Mouse (Mus musculus) embryonic facial prominence, embryonic 13.5 days (tissue): ENCODE data around the gene Ccl5. TPM values are rescaled to one million over a fixed set of nuclear protein-coding genes. Genes with fewer than 3 reads are reported as not detected.

Experiments used
- ATAC-seq: fragments of 200-750 bp; cut with Nextera tagmentation; 2 replicates; pipeline ENCODE4 v1.8.0; 2017; ENCODE audit warnings: low read depth; ENCODE audit not compliant: insufficient number of reproducible peaks, insufficient read depth, low FRiP score, low TSS enrichment
- H3K27ac ChIP-seq: fragments of 300-500 bp; sonication (generic); 2 replicates; pipeline ENCODE4 v1.5.1; 2015; ENCODE audit warnings: moderate library complexity, mild to moderate bottlenecking, inconsistent platforms
- H3K27me3 ChIP-seq: fragments of 300-500 bp; sonication (generic); 2 replicates; pipeline ENCODE4 v1.6.1; 2015; ENCODE audit warnings: mild to moderate bottlenecking, inconsistent platforms
- H3K36me3 ChIP-seq: fragments of 300-500 bp; sonication (generic); 2 replicates; pipeline ENCODE4 v1.6.1; 2015; ENCODE audit warnings: mild to moderate bottlenecking, inconsistent platforms
- H3K4me1 ChIP-seq: fragments of 300-500 bp; sonication (generic); 2 replicates; pipeline ENCODE4 v1.6.1; 2015; ENCODE audit warnings: inconsistent platforms
- H3K4me2 ChIP-seq: fragments of 300-500 bp; sonication (generic); 2 replicates; pipeline ENCODE4 v1.6.1; 2015; ENCODE audit warnings: moderate library complexity, mild to moderate bottlenecking, inconsistent platforms
- H3K4me3 ChIP-seq: fragments of 300-500 bp; sonication (generic); 2 replicates; pipeline ENCODE4 v1.5.1; 2015; ENCODE audit warnings: mild to moderate bottlenecking, inconsistent platforms
- H3K9ac ChIP-seq: fragments of 300-500 bp; sonication (generic); 2 replicates; pipeline ENCODE4 v1.6.1; 2015; ENCODE audit warnings: mild to moderate bottlenecking, inconsistent platforms
- H3K9me3 ChIP-seq: fragments of 300-500 bp; sonication (generic); 2 replicates; pipeline ENCODE4 v1.6.1; 2016; ENCODE audit warnings: inconsistent platforms
- WGBS: fragments of 180-500 bp; shearing (Covaris S2); methylation state at CpG from one replicate; pipeline ENCODE4 v1.1.7; 2015; ENCODE audit warnings: mixed read lengths; 5-methylcytosine and 5-hydroxymethylcytosine counted together
- polyA plus RNA-seq: library from polyadenylated mRNA; unstranded; fragments of >200 nt; fragmentation: Nextera tagmentation; extraction: Ambion mirVana; gene quantifications from 2 replicates; pipeline ENCODE4 v1.2.1, GENCODE M21; 2015

Gene Ccl5
- polyA plus RNA-seq, 1 experiment from 2014 or later = not detected

DNA sequence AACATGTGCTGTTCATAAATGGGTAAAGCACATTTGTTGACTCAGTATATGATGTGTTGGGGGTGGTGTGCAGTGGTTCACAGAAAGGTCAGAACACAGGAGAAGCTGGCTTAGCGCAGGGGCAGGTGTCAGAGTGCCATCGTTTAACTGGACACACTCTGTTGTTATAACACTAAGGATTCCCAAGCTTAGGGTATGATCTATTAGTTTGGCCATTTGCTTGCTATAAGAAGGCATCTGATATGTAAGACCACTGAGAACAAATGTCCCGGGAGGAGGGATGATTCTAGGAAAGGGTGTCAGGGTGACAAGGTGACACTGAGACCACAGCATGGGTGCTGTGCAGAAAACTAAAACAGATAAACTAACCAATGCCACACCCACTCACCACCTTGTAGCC is 6.5 kb upstream of the Ccl5 start:
- no peak overlapping the region for H3K4me2 ChIP-seq
- 86% methylated on average over 3 of the region's 3 CpGs for WGBS
- peaks cover 13% of the 10 kb centered on the region for H3K4me1 ChIP-seq
- ATAC-seq = no peak
- H3K27ac ChIP-seq = 0 out of 2 replicates have a peak overlapping the region, but pooled peaks have one; percentile 12
- no peak overlapping the region for H3K4me3 ChIP-seq
- no peaks in the 10 kb centered on the region for H3K27me3 ChIP-seq
- H3K36me3 ChIP-seq = no peaks in the 10 kb centered on the region
- no peaks in the 10 kb centered on the region for H3K9me3 ChIP-seq
- H3K9ac ChIP-seq = no peak overlapping the region

GRCm38 (mm10) chr11:83534609-83535423 is 4.5 kb upstream of the Ccl5 start:
- peak overlapping the region; percentile 44 for H3K4me2 ChIP-seq
- H3K27me3 ChIP-seq = no peaks in the 10 kb centered on the region
- peaks cover 13% of the 10 kb centered on the region for H3K4me1 ChIP-seq
- no peaks in the 10 kb centered on the region for H3K36me3 ChIP-seq
- 28% methylated on average over 13 of the region's 13 CpGs for WGBS
- 0 out of 2 replicates have a peak overlapping the region, but pooled peaks have one; percentile 21 for H3K9ac ChIP-seq
- ATAC-seq = peak; percentile 81
- peak overlapping the region; percentile 68 for H3K27ac ChIP-seq
- H3K9me3 ChIP-seq = no peaks in the 10 kb centered on the region
- H3K4me3 ChIP-seq = peak overlapping the region; percentile 11; the same call in 1 of the 2 replicates

- ATAC-seq = no peak
- peaks cover 13% of the 10 kb centered on the region for H3K4me1 ChIP-seq
- H3K27me3 ChIP-seq = no peaks in the 10 kb centered on the region
- no peaks in the 10 kb centered on the region for H3K9me3 ChIP-seq
- 72% methylated on average over 8 of the region's 8 CpGs for WGBS
- no peaks in the 10 kb centered on the region for H3K36me3 ChIP-seq
- H3K27ac ChIP-seq = peak overlapping the region; percentile 60
- peak overlapping the region; percentile 44 for H3K4me2 ChIP-seq
- 0 out of 2 replicates have a peak overlapping the region, but pooled peaks have one; percentile 21 for H3K9ac ChIP-seq
- 0 out of 2 replicates have a peak overlapping the region, but pooled peaks have one; percentile 11 for H3K4me3 ChIP-seq
Measured at GRCm38 (mm10) chr11:83534143-83534542, 3.8 kb upstream of the Ccl5 start.

GRCm38 (mm10) chr11:83533192-83533591 is 2.9 kb upstream of the Ccl5 start:
- H3K9me3 ChIP-seq = no peaks in the 10 kb centered on the region
- WGBS = 87% methylated on average over 1 of the region's 1 CpGs
- no peak overlapping the region for H3K27ac ChIP-seq
- H3K36me3 ChIP-seq = no peaks in the 10 kb centered on the region
- peaks cover 13% of the 10 kb centered on the region for H3K4me1 ChIP-seq
- no peak overlapping the region for H3K4me3 ChIP-seq
- H3K9ac ChIP-seq = no peak overlapping the region
- H3K4me2 ChIP-seq = no peak overlapping the region
- no peaks in the 10 kb centered on the region for H3K27me3 ChIP-seq
- no peak for ATAC-seq

- Histone ChIP-seq H3K36me3 (no peaks in the 10 kb centered on the region), H3K4me1 (peaks cover 1% of the 10 kb centered on the region), H3K9ac (no peak overlapping the region), H3K27me3 (no peaks in the 10 kb centered on the region), H3K9me3 (no peaks in the 10 kb centered on the region), H3K4me2 (no peak overlapping the region), H3K4me3 (no peak overlapping the region), H3K27ac (no peak overlapping the region)
- whole genome bisulfite sequencing = 65% methylated on average over 12 of the region's 12 CpGs
- ATAC-seq = no peak
Measured at GRCm38 (mm10) chr11:83529024-83529423, 1.3 kb downstream of the Ccl5 start.

DNA sequence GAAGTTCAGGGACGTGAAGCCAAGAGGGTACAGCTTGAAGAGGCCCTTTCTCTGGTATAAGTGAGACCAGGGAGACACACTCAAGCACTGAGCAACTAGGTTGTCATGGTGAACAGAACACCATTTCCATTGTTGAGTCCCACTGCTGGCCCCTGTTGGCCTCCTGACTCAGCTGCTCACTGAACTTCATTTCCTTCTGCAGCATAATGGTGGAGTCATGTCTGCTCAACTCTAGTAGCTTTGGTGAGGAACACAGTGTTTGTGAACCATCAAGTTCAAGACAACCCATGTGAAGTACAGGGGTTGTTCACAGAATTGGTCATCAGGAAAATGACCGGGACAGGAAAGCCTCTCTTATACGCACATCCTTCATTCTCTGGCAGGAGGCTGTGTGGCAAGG is 8.2 kb downstream of the Ccl5 start, which contains the start of gene Heatr9:
Heatr9 (minus strand) TSS at position 101 of the 400 bp plus-strand sequence.
- no peak for ATAC-seq
- Histone ChIP-seq H3K27ac (no peak within 1 kb of the TSS), H3K4me1 (no peaks in the 10 kb centered on the region), H3K9me3 (no peaks in the 10 kb centered on the region), H3K27me3 (no peaks in the 10 kb centered on the region), H3K9ac (no peak within 1 kb of the TSS), H3K4me2 (no peak within 1 kb of the TSS), H3K36me3 (no peaks in the 10 kb centered on the region; the same call in 1 of the 2 replicates), H3K4me3 (no peak within 1 kb of the TSS)
- 85% methylated on average over 3 of the region's 3 CpGs for WGBS

GRCm38 (mm10) chr11:83518371-83518770 is 11.9 kb downstream of the Ccl5 start:
- WGBS = 72% methylated on average over 6 of the region's 6 CpGs

DNA sequence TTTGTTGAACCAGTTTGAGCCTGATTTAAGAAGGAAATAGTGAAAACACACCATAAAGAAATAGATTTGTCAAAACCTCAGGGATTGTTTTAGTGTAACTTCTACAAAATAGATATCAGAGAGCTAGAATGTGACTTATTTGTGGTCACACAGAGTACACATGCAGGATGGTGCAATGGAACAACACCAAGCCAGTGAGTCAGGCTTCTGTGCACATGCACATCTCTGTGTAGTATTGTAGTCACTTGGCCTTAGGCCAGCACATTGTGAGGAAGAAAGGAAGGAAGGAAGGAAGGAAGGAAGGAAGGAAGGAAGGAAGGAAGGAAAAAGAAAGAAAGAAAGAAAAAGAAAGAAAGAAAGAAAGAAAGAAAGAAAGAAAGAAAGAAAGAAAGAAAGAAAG is 13.2 kb downstream of the Ccl5 start:
- no peaks in the 10 kb centered on the region for H3K4me1 ChIP-seq
- no peak overlapping the region for H3K4me2 ChIP-seq
- H3K9ac ChIP-seq = no peak overlapping the region
- no peak overlapping the region for H3K27ac ChIP-seq
- peaks cover 3% of the 10 kb centered on the region; the same call in 1 of the 2 replicates for H3K36me3 ChIP-seq
- H3K4me3 ChIP-seq = no peak overlapping the region
- H3K27me3 ChIP-seq = no peaks in the 10 kb centered on the region
- no peak for ATAC-seq
- no peaks in the 10 kb centered on the region for H3K9me3 ChIP-seq

More at GRCm38 (mm10) chr11:83518371-83518770, 11.9 kb downstream of the Ccl5 start:
- Histone ChIP-seq H3K4me1 (no peaks in the 10 kb centered on the region), H3K9me3 (no peaks in the 10 kb centered on the region), H3K4me2 (no peak overlapping the region), H3K9ac (no peak overlapping the region), H3K27me3 (no peaks in the 10 kb centered on the region), H3K27ac (no peak overlapping the region), H3K4me3 (no peak overlapping the region), H3K36me3 (peaks cover 3% of the 10 kb centered on the region; the same call in 1 of the 2 replicates)
- no peak for ATAC-seq

DNA sequence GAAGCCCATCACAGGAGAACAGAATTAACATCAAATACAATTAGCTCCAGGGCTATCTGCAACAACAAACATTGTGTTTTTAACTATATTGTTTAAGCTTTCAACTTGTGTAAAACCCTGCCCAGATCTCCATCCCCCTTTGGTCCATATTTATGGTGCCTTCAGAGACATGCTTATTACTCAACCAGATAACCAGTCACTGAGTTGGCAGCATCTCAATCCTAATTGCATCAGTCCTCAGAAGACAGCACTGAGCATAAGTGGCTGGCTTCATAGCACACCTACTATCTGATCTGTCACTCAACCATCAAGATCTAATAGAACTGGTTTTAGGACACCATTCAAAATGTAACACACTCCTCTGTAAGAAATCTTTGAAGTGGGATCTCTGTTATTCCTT is 20.8 kb downstream of the Ccl5 start:
- H3K9me3 ChIP-seq = no peaks in the 10 kb centered on the region
- no peak overlapping the region for H3K4me3 ChIP-seq
- no peak for ATAC-seq
- H3K9ac ChIP-seq = no peak overlapping the region
- H3K27ac ChIP-seq = no peak overlapping the region
- peaks cover 44% of the 10 kb centered on the region for H3K36me3 ChIP-seq
- H3K27me3 ChIP-seq = no peaks in the 10 kb centered on the region
- H3K4me1 ChIP-seq = no peaks in the 10 kb centered on the region
- H3K4me2 ChIP-seq = no peak overlapping the region

DNA sequence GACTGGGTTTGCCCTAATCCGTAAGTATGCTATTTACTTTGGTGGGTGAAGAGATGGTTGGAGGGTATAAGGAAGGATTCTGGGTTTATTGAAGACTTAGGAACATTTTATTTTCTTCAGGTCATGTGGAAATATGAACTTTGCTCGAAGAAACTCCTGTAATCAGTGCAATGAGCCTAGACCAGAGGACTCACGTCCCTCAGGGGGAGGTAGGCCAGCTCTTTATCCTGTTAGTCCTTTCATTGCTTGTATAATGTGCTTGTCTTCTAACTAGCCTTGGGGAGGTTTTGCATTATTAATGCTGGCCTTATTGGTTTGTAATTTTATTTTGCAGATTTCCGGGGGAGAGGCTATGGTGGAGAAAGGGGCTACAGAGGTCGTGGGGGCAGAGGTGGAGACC is 26.0 kb downstream of the Ccl5 start:
- Histone ChIP-seq H3K27ac (no peak overlapping the region), H3K4me2 (no peak overlapping the region), H3K9ac (no peak overlapping the region), H3K27me3 (no peaks in the 10 kb centered on the region), H3K4me3 (no peak overlapping the region), H3K9me3 (no peaks in the 10 kb centered on the region), H3K4me1 (no peaks in the 10 kb centered on the region), H3K36me3 (peaks cover 71% of the 10 kb centered on the region)
- no peak for ATAC-seq
- 95% methylated on average over 5 of the region's 5 CpGs for WGBS

DNA sequence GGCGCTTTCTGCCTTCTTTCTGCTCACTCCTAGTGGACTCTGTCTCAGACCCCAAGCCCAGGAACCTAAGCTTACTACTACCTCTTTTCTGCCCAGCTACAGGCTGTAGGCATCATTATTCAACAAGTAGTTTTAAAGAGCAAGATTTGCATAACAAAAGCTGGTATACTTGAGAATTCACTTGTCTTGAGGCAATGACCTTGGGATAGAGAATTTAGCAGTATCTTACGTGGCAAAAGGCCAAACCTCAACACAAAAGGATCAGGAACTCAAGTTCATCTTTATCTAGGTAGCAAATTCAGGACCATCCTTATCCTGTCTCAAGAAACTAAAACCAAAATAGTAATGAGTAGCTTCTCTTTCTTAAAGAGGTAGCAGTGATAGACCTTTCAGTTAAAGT is 34.7 kb downstream of the Ccl5 start:
- H3K27me3 ChIP-seq = no peaks in the 10 kb centered on the region
- H3K9ac ChIP-seq = no peak overlapping the region
- H3K36me3 ChIP-seq = peaks cover 31% of the 10 kb centered on the region
- H3K4me1 ChIP-seq = no peaks in the 10 kb centered on the region
- no peaks in the 10 kb centered on the region for H3K9me3 ChIP-seq
- no peak overlapping the region for H3K27ac ChIP-seq
- no peak overlapping the region for H3K4me2 ChIP-seq
- WGBS = 90% methylated on average over 2 of the region's 2 CpGs
- no peak overlapping the region for H3K4me3 ChIP-seq
- ATAC-seq = no peak

DNA sequence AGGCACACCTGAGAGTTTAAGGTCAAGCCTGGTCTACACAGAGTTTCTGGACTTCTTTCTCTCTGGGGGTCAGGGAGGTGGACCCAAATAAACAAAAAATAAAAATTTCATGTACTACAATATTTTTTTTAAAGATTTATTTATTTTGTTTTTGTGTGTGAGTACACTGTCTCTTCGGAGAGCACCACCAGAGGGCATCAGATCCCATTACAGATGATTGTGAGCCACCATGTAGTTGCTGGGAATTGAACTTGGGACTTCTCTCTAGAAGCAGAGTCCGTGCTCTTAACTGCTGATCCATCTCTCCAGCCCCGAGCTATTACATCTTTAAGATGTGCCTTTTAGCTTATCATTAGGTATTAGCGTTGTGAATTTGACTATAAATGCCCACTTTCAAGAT is 38.8 kb downstream of the Ccl5 start:
- 87% methylated on average over 4 of the region's 4 CpGs for WGBS
- H3K36me3 ChIP-seq = peaks cover 32% of the 10 kb centered on the region
- ATAC-seq = no peak

More for the DNA sequence above, 38.8 kb downstream of the Ccl5 start:
- H3K27ac ChIP-seq = no peak overlapping the region
- no peak overlapping the region for H3K4me3 ChIP-seq
- no peak overlapping the region for H3K4me2 ChIP-seq
- no peak overlapping the region for H3K9ac ChIP-seq
- no peaks in the 10 kb centered on the region for H3K27me3 ChIP-seq
- no peaks in the 10 kb centered on the region for H3K4me1 ChIP-seq
- H3K9me3 ChIP-seq = no peaks in the 10 kb centered on the region
